Mouse (Mus musculus) G1E (cell line): Measurements from ENCODE around the gene Palm2. TPM values are rescaled to one million over a fixed set of nuclear protein-coding genes. Genes with fewer than 3 reads are reported as not detected.

Source experiments
- ATAC-seq: 2 replicates; pipeline ENCODE4 v1.8.0; 2016; ENCODE audit warnings: mild to moderate bottlenecking; ENCODE audit not compliant: insufficient number of reproducible peaks, poor library complexity, low FRiP score, severe bottlenecking; ENCODE audit errors: extremely low read depth
- DNase-seq: peaks from one replicate; pipeline ENCODE4 v3.0.0; 2012; ENCODE audit warnings: low spot score
- H3K27me3 ChIP-seq: 2 replicates; pipeline ENCODE4 v1.6.1; 2012; ENCODE audit warnings: mild to moderate bottlenecking, low read length, inconsistent platforms; ENCODE audit not compliant: insufficient read depth
- H3K36me3 ChIP-seq: replicated peaks from 2 replicates; pipeline ENCODE3; 2012; ENCODE audit warnings: mild to moderate bottlenecking, inconsistent platforms
- H3K4me1 ChIP-seq: 2 replicates; pipeline ENCODE4 v1.6.1; 2012; ENCODE audit warnings: low read depth, low read length, inconsistent platforms, mixed read lengths; ENCODE audit not compliant: insufficient read depth
- H3K4me3 ChIP-seq: 2 replicates; pipeline ENCODE4 v1.5.1; 2012; ENCODE audit warnings: low read depth, mild to moderate bottlenecking, inconsistent platforms, low read length, moderate library complexity, mixed read lengths
- H3K9me3 ChIP-seq: replicated peaks from 2 replicates; pipeline ENCODE4 v1.6.1; 2012; ENCODE audit warnings: inconsistent platforms
- CTCF ChIP-seq: IDR thresholded peaks from 2 replicates; pipeline ENCODE4 v1.5.1; 2012; ENCODE audit warnings: low read depth, low read length, inconsistent platforms, mixed read lengths
- GATA1 ChIP-seq: IDR thresholded peaks from 2 replicates; pipeline ENCODE4 v1.6.1; 2012; ENCODE audit warnings: borderline replicate concordance, low read length, inconsistent platforms, mixed read lengths
- GATA2 ChIP-seq: IDR thresholded peaks from 2 replicates; pipeline ENCODE4 v1.6.1; 2012; ENCODE audit warnings: low read depth, low read length, inconsistent platforms, borderline replicate concordance
- POLR2AphosphoS5 ChIP-seq: IDR thresholded peaks from 2 replicates; pipeline ENCODE4 v1.6.1; 2012; ENCODE audit warnings: low read depth, low read length, inconsistent platforms; ENCODE audit not compliant: insufficient replicate concordance
- TAL1 ChIP-seq: conservative IDR thresholded peaks from 2 replicates; pipeline ENCODE4 v1.6.1; 2012; ENCODE audit warnings: low read depth, low read length, inconsistent platforms, mixed read lengths
- polyA plus RNA-seq: library from polyadenylated mRNA; stranded (reverse); fragments of >175 nt; gene quantifications from 2 replicates; pipeline ENCODE4 v1.2.3, GENCODE M21; 2012
- total RNA-seq, 2 experiments: library from RNA; stranded (forward) in 1 of 2; stranded (reverse) in 1 of 2; fragments of 200-1000 nt in 1 of 2; fragments of >200 nt in 1 of 2; fragmentation: Nextera tagmentation in 1 of 2; gene quantifications; 2 replicates each; pipeline ENCODE4 v1.2.3; 2014 to 2017

Palm2 gene
- total and polyA plus RNA-seq, 3 experiments, result 0.05 TPM; not detected in 2

- DNase-seq (no peak), ATAC-seq (no peak)
- no peak for TF ChIP-seq POLR2AphosphoS5
- TF ChIP-seq TAL1, result no peak
- TF ChIP-seq GATA2, result no peak
- TF ChIP-seq GATA1, result no peak
- TF ChIP-seq CTCF, result no peak
- no peak overlapping the region for H3K4me3 ChIP-seq
- H3K36me3 ChIP-seq, result no peaks in the 10 kb centered on the region
- H3K4me1 ChIP-seq, result no peaks in the 10 kb centered on the region
- no peaks in the 10 kb centered on the region for H3K27me3 ChIP-seq
- peaks cover 56% of the 10 kb centered on the region for H3K9me3 ChIP-seq
Observed at GRCm38 (mm10) chr4:57625756-57626155, 191.7 kb downstream of the Palm2 start.

- ATAC-seq, result no peak
- Histone ChIP-seq H3K9me3 (peaks cover 54% of the 10 kb centered on the region), H3K4me1 (no peaks in the 10 kb centered on the region), H3K4me3 (no peak overlapping the region), H3K27me3 (no peaks in the 10 kb centered on the region), H3K36me3 (no peaks in the 10 kb centered on the region)
- DNase-seq, result no peak
- no peak for TF ChIP-seq GATA1
- no peak for TF ChIP-seq GATA2
- TF ChIP-seq TAL1, result no peak
- no peak for TF ChIP-seq POLR2AphosphoS5
- no peak for TF ChIP-seq CTCF
Observed at GRCm38 (mm10) chr4:57626921-57627320, 192.9 kb downstream of the Palm2 start.

- no peak for ATAC-seq
Observed at GRCm38 (mm10) chr4:57632386-57632785, 198.3 kb downstream of the Palm2 start.

GRCm38 (mm10) chr4:57633052-57633451 lies 199.0 kb downstream of the Palm2 start:
- TF ChIP-seq GATA2 (no peak), CTCF (no peak), TAL1 (no peak), POLR2AphosphoS5 (no peak), GATA1 (no peak)
- no peaks in the 10 kb centered on the region for H3K4me1 ChIP-seq
- no peak for DNase-seq
- no peaks in the 10 kb centered on the region for H3K27me3 ChIP-seq
- H3K36me3 ChIP-seq, result no peaks in the 10 kb centered on the region
- ATAC-seq, result no peak
- H3K9me3 ChIP-seq, result peaks cover 66% of the 10 kb centered on the region
- H3K4me3 ChIP-seq, result no peak overlapping the region

More at GRCm38 (mm10) chr4:57632386-57632785, 198.3 kb downstream of the Palm2 start:
- Histone ChIP-seq H3K4me1 (no peaks in the 10 kb centered on the region), H3K36me3 (no peaks in the 10 kb centered on the region), H3K9me3 (peaks cover 62% of the 10 kb centered on the region), H3K4me3 (no peak overlapping the region), H3K27me3 (no peaks in the 10 kb centered on the region)
- no peak for DNase-seq
- TF ChIP-seq TAL1 (no peak), GATA1 (no peak), GATA2 (no peak), CTCF (no peak), POLR2AphosphoS5 (no peak)

- H3K36me3 ChIP-seq, result no peaks in the 10 kb centered on the region
- H3K27me3 ChIP-seq, result no peaks in the 10 kb centered on the region
- ATAC-seq (no peak), DNase-seq (no peak)
- peaks cover 76% of the 10 kb centered on the region for H3K9me3 ChIP-seq
- TF ChIP-seq GATA2, result no peak
- TF ChIP-seq CTCF, result no peak
- no peak for TF ChIP-seq TAL1
- TF ChIP-seq GATA1, result no peak
- H3K4me1 ChIP-seq, result no peaks in the 10 kb centered on the region
- no peak overlapping the region for H3K4me3 ChIP-seq
Observed at GRCm38 (mm10) chr4:57634956-57635355, 200.9 kb downstream of the Palm2 start.

- Histone ChIP-seq H3K4me1 (no peaks in the 10 kb centered on the region), H3K4me3 (no peak overlapping the region), H3K36me3 (no peaks in the 10 kb centered on the region), H3K9me3 (peaks cover 72% of the 10 kb centered on the region), H3K27me3 (no peaks in the 10 kb centered on the region)
- TF ChIP-seq GATA1 (no peak), POLR2AphosphoS5 (no peak), GATA2 (no peak), CTCF (no peak), TAL1 (no peak)
- DNase-seq (no peak), ATAC-seq (no peak)
Observed at GRCm38 (mm10) chr4:57636782-57637482, 202.9 kb downstream of the Palm2 start.
